Mouse (Mus musculus): ENCODE measurements around the gene Gm44596. TPM values are rescaled to one million over a fixed set of nuclear protein-coding genes. Genes with fewer than 3 reads are reported as not detected.
"Not testable (repeated sequence)": the region's sequence is repeated elsewhere in the genome, so short reads cannot be mapped to it uniquely, and the experiment has no call there.

The Gm44596 gene
- total and polyA plus RNA-seq, 2 experiments from 2014 or later = not detected

DNA sequence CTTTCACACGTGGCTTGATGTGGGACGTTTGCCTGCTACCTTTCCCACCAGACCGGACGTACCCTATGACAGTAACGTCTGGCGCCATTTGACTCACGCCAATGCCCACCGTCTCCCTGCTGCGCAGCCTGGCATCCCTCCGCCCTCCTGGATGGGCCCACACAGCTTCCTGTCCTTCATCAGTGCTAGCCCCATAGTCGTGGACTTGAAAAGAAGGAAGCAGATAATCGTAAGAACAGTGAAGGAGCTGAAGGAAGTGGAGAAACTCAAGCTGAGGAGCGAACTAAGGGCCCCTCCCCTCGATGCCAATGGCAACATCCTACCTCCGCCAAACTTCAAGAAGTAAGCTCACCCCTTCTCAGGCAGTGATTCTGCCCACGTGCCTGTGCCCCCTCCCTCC, 4.3 kb downstream of the Gm44596 start:
- Histone ChIP-seq H3K9ac (no peak overlapping the region), H3K4me1 (ENCODE audit: insufficient read depth) (no peaks in the 10 kb centered on the region), H3K27ac (ENCODE audit: low read depth, low read length) (no peak overlapping the region), H3K36me3 (ENCODE audit: insufficient read depth) (peaks cover under 1% of the 10 kb centered on the region; the same call in 1 of the 2 replicates), H3K4me2 (ENCODE audit: low read depth) (no peak overlapping the region), H3K9me3 (ENCODE audit: low read length) (no peaks in the 10 kb centered on the region), H3K4me3 (ENCODE audit: low read depth, low read length) (no peak overlapping the region), H3K27me3 (ENCODE audit: insufficient read depth, low read length) (no peaks in the 10 kb centered on the region)
- 86% methylated on average over 16 of the region's 16 CpGs for WGBS
- no peak for TF ChIP-seq CTCF (IDR thresholded peaks at IDR 0.05; ENCODE audit: low read depth)
- DNase-seq (no peak), ATAC-seq (no peak)

DNA sequence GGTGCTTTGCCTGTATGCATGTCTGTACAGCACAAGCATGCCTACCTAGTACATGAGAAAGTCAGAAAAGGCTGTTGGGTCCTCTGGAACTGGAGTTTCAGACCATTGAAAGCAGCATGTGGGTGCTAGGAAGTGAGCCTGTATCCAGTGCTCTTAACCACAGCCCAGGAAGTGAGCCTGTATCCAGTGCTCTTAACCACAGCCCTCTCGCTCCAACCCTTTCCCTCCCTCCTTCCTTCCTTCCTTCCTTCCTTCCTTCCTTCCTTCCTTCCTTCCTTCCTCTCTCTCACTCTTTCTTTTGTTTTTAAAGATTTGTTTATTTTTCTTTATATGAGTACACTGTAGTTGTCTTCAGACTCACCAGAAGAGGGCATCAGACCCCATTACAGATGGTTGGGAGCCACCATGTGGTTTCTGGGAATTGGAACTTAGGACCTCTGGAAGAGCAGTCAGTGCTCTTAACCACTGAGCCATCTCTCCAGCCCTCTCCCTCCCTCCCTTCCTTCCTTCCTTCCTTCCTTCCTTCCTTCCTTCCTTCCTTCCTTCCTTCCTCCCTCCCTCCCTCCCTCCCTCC, 5.4 kb downstream of the Gm44596 start:
- H3K27ac ChIP-seq (ENCODE audit: low read depth, low read length); H3K9me3 ChIP-seq (ENCODE audit: low read length); DNase-seq; H3K4me1 ChIP-seq (ENCODE audit: insufficient read depth); H3K9ac ChIP-seq; H3K4me2 ChIP-seq (ENCODE audit: low read depth); ATAC-seq; H3K36me3 ChIP-seq (ENCODE audit: insufficient read depth); H3K27me3 ChIP-seq (ENCODE audit: insufficient read depth, low read length); H3K4me3 ChIP-seq (ENCODE audit: low read depth, low read length): not testable (repeated sequence)
- WGBS = 100% methylated on average over 1 of the region's 1 CpGs
- TF ChIP-seq CTCF (IDR thresholded peaks at IDR 0.05; ENCODE audit: low read depth) = peak; percentile 7; the same call in 1 of the 2 replicates

DNA sequence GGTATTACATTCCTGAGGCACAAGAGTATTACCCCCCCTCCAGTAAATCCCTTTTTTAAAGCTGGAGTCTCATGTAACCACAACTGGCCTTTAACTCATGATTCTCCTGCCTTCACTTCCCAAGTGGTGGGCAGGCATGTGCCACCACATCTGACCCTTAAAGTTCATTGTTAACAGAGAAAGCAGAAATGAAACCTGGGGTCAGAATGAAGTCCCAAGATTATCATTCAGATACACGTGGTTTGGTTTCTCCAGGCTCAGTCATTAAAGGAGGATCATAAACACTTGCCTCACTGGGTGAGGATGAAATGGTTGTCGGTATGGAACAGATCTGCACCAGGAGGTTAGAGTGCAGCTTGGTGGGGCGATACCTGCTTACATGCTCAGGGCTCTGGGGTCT, 6.0 kb downstream of the Gm44596 start:
- ATAC-seq (no peak), DNase-seq (no peak)
- H3K9ac ChIP-seq = no peak overlapping the region
- no peaks in the 10 kb centered on the region for H3K9me3 ChIP-seq (ENCODE audit: low read length)
- TF ChIP-seq CTCF (IDR thresholded peaks at IDR 0.05; ENCODE audit: low read depth) = no peak
- no peaks in the 10 kb centered on the region for H3K4me1 ChIP-seq (ENCODE audit: insufficient read depth)
- H3K27me3 ChIP-seq (ENCODE audit: insufficient read depth, low read length) = no peaks in the 10 kb centered on the region
- H3K4me2 ChIP-seq (ENCODE audit: low read depth) = no peak overlapping the region
- WGBS = 79% methylated on average over 3 of the region's 3 CpGs
- H3K27ac ChIP-seq (ENCODE audit: low read depth, low read length) = no peak overlapping the region
- H3K4me3 ChIP-seq (ENCODE audit: low read depth, low read length) = no peak overlapping the region
- no peaks in the 10 kb centered on the region for H3K36me3 ChIP-seq (ENCODE audit: insufficient read depth)

DNA sequence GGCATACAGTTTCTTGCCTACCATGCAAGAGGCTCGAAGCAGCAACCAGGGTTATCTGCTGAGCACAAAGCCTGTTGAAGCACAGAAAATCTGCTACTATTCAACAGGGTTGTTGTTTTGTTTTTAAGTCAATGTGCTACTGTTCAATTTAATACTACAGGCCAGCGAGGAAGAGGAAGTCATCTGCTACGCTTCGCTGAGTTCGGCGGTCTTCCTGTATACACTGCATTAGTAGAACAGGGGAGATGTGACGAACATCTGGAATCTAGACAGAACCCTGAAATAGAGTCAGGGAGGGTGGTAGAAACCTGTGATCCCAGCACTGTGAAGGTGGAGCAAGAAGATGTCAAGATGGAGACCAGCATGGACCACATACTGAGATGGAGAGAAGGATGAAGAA, 8.4 kb downstream of the Gm44596 start:
- Histone ChIP-seq H3K4me3 (ENCODE audit: low read depth, low read length) (no peak overlapping the region), H3K27me3 (ENCODE audit: insufficient read depth, low read length) (no peaks in the 10 kb centered on the region), H3K4me2 (ENCODE audit: low read depth) (no peak overlapping the region), H3K36me3 (ENCODE audit: insufficient read depth) (no peaks in the 10 kb centered on the region), H3K9ac (no peak overlapping the region), H3K4me1 (ENCODE audit: insufficient read depth) (no peaks in the 10 kb centered on the region), H3K27ac (ENCODE audit: low read depth, low read length) (no peak overlapping the region), H3K9me3 (ENCODE audit: low read length) (no peaks in the 10 kb centered on the region)
- 77% methylated on average over 7 of the region's 7 CpGs for WGBS
- ATAC-seq (no peak), DNase-seq (no peak)
- no peak for TF ChIP-seq CTCF (IDR thresholded peaks at IDR 0.05; ENCODE audit: low read depth)

DNA sequence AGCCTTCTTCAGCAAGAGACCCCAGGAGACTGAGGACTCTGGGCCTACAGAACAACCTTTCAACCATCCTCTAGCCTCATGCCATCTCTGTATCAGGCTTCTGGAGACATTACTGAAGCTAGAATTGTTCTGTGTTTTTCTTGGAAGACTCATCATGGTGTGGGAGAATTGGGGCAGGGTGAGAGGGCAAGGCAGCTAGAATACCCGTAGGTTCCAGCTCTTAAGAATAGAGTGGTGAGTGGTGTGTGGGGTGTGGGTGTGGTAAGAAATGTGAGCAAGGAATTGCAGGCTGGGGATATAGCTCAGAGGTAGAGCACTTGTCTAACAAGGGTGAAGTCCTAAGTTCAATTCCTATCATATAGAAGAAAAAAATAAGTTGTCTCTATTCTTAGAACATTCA, 9.7 kb downstream of the Gm44596 start:
- ATAC-seq (no peak), DNase-seq (no peak)
- Histone ChIP-seq H3K4me2 (ENCODE audit: low read depth) (no peak overlapping the region), H3K9me3 (ENCODE audit: low read length) (no peaks in the 10 kb centered on the region), H3K36me3 (ENCODE audit: insufficient read depth) (no peaks in the 10 kb centered on the region), H3K27me3 (ENCODE audit: insufficient read depth, low read length) (no peaks in the 10 kb centered on the region), H3K9ac (no peak overlapping the region), H3K4me3 (ENCODE audit: low read depth, low read length) (no peak overlapping the region), H3K27ac (ENCODE audit: low read depth, low read length) (no peak overlapping the region), H3K4me1 (ENCODE audit: insufficient read depth) (no peaks in the 10 kb centered on the region)
- WGBS = 85% methylated on average over 1 of the region's 1 CpGs
- no peak for TF ChIP-seq CTCF (IDR thresholded peaks at IDR 0.05; ENCODE audit: low read depth)

DNA sequence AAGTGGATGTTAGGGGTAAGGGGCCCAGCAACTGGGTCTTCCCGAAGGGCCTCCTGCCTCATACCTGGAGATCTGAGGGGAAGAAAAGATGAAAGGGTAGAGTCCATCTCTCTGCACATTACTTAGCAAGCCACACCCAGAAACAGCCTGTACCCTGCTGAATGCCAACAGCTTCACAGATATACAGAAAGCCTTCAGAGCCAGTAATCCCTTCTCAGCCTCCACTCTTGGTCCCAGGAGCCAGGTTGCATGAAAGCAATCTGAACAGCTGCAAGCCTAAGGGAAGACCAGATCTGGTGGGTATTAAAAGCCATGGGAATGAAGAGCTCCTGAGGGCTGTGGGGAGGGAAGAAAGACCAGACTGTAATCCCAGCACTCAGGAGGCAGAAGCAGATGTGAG, 13.9 kb downstream of the Gm44596 start:
- ATAC-seq (no peak), DNase-seq (no peak)
- Histone ChIP-seq H3K4me2 (ENCODE audit: low read depth) (no peak overlapping the region), H3K4me3 (ENCODE audit: low read depth, low read length) (no peak overlapping the region), H3K9ac (no peak overlapping the region), H3K27ac (ENCODE audit: low read depth, low read length) (no peak overlapping the region), H3K27me3 (ENCODE audit: insufficient read depth, low read length) (no peaks in the 10 kb centered on the region), H3K36me3 (ENCODE audit: insufficient read depth) (no peaks in the 10 kb centered on the region), H3K9me3 (ENCODE audit: low read length) (no peaks in the 10 kb centered on the region), H3K4me1 (ENCODE audit: insufficient read depth) (no peaks in the 10 kb centered on the region)
- WGBS = 83% methylated on average over 1 of the region's 1 CpGs
- no peak for TF ChIP-seq CTCF (IDR thresholded peaks at IDR 0.05; ENCODE audit: low read depth)

DNA sequence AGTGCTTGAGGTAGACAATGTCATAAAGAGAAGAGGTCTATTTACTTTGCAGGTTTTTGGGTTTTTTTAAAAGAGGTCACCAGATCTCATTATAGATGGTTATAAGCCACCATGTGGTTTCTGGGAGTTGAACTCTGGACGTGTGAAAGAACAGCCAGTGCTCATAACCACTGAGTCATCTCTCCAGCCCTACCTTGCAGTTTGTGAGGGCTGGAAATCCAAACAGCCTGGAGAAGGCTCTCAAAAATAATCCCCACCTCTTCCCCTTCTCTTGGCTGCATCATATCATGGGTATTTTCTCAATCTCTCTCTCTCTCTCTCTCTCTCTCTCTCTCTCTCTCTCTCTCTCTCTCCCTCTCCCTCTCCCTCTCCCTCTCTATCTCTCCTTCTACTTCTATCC, 15.4 kb downstream of the Gm44596 start:
- H3K4me1 ChIP-seq (ENCODE audit: insufficient read depth) = no peaks in the 10 kb centered on the region
- no peaks in the 10 kb centered on the region for H3K27me3 ChIP-seq (ENCODE audit: insufficient read depth, low read length)
- no peak overlapping the region for H3K4me2 ChIP-seq (ENCODE audit: low read depth)
- no peak overlapping the region for H3K9ac ChIP-seq
- DNase-seq = no peak
- no peak overlapping the region for H3K27ac ChIP-seq (ENCODE audit: low read depth, low read length)
- WGBS = 51% methylated on average over 1 of the region's 1 CpGs
- H3K9me3 ChIP-seq (ENCODE audit: low read length) = no peaks in the 10 kb centered on the region
- TF ChIP-seq CTCF (IDR thresholded peaks at IDR 0.05; ENCODE audit: low read depth) = no peak
- H3K36me3 ChIP-seq (ENCODE audit: insufficient read depth) = no peaks in the 10 kb centered on the region
- no peak for ATAC-seq
- H3K4me3 ChIP-seq (ENCODE audit: low read depth, low read length) = no peak overlapping the region

Measured in forebrain, postnatal 0 days (tissue).